Mouse (Mus musculus): ENCODE data around the gene Tcp10c. TPM values are rescaled to one million over a fixed set of nuclear protein-coding genes. Genes with fewer than 3 reads are reported as not detected.
"Not testable (repeated sequence)": the region's sequence is repeated elsewhere in the genome, so short reads cannot be mapped to it uniquely, and the experiment has no call there.

The Tcp10c gene
- not detected in 2 replicates for polyA plus RNA-seq (2014; fragmentation: Nextera tagmentation; extraction: Ambion mirVana)

GRCm38 (mm10) chr17:13354521-13354920 is at the start of gene Tcp10c:
Gene Tcp10c, plus strand, starts transcription at chr17:13354572.
- not testable (repeated sequence) for ATAC-seq (ENCODE audit: insufficient read depth, low FRiP score, low TSS enrichment); H3K4me1 ChIP-seq (ENCODE audit: control insufficient read depth, insufficient read depth, low read length); DNase-seq (ENCODE audit: low spot score); H3K36me3 ChIP-seq (ENCODE audit: control insufficient read depth, insufficient read depth, low read length); H3K9ac ChIP-seq (ENCODE audit: low read length); H3K4me3 ChIP-seq (ENCODE audit: low read depth, low read length); H3K27ac ChIP-seq (ENCODE audit: low read depth, low read length); H3K27me3 ChIP-seq (ENCODE audit: control insufficient read depth, insufficient read depth, low read length); H3K4me2 ChIP-seq (ENCODE audit: low read depth)
- H3K9me3 ChIP-seq (ENCODE audit: control insufficient read depth, low read length), result peaks cover 12% of the 10 kb centered on the region; the same call in 1 of the 2 replicates
- 89% methylated on average over 4 of the region's 4 CpGs for WGBS

DNA sequence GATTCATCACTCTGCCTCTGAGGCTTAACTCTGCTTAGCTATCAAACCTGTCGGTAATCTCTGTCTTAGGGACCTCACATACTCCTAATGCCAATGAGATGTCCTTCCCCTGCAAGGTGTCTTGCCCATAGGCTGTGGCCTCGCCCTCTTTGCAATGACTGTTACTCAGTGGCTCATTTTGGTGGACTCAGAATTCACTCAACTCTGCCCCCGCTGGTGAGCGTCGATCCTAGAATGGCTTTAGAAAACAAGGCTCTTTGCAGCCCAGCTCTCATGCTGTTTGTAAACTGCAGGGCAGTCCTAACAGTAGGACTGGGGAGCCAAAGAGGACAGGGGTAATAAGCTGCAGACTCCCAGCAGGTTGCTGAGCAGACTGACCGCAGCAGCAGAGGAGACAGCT is 46.5 kb upstream of the Tcp10c start:
- H3K4me3 ChIP-seq (ENCODE audit: low read depth, low read length); H3K27me3 ChIP-seq (ENCODE audit: control insufficient read depth, insufficient read depth, low read length); ATAC-seq (ENCODE audit: insufficient read depth, low FRiP score, low TSS enrichment); H3K9ac ChIP-seq (ENCODE audit: low read length); H3K27ac ChIP-seq (ENCODE audit: low read depth, low read length); H3K36me3 ChIP-seq (ENCODE audit: control insufficient read depth, insufficient read depth, low read length); DNase-seq (ENCODE audit: low spot score); H3K4me2 ChIP-seq (ENCODE audit: low read depth); H3K4me1 ChIP-seq (ENCODE audit: control insufficient read depth, insufficient read depth, low read length): not testable (repeated sequence)
- 84% methylated on average over 5 of the region's 6 CpGs for WGBS
- peaks cover 12% of the 10 kb centered on the region for H3K9me3 ChIP-seq (ENCODE audit: control insufficient read depth, low read length)

GRCm38 (mm10) chr17:13308344-13308743 is 46.0 kb upstream of the Tcp10c start:
- H3K9me3 ChIP-seq (ENCODE audit: control insufficient read depth, low read length), result peaks cover 12% of the 10 kb centered on the region
- H3K4me3 ChIP-seq (ENCODE audit: low read depth, low read length); H3K27me3 ChIP-seq (ENCODE audit: control insufficient read depth, insufficient read depth, low read length); ATAC-seq (ENCODE audit: insufficient read depth, low FRiP score, low TSS enrichment); H3K36me3 ChIP-seq (ENCODE audit: control insufficient read depth, insufficient read depth, low read length); H3K4me2 ChIP-seq (ENCODE audit: low read depth); H3K4me1 ChIP-seq (ENCODE audit: control insufficient read depth, insufficient read depth, low read length); DNase-seq (ENCODE audit: low spot score); H3K27ac ChIP-seq (ENCODE audit: low read depth, low read length); H3K9ac ChIP-seq (ENCODE audit: low read length): not testable (repeated sequence)
- WGBS, result 89% methylated on average over 5 of the region's 5 CpGs

GRCm38 (mm10) chr17:13308746-13309145 is 45.6 kb upstream of the Tcp10c start:
- H3K36me3 ChIP-seq (ENCODE audit: control insufficient read depth, insufficient read depth, low read length), result not testable (repeated sequence)
- 90% methylated on average over 4 of the region's 4 CpGs for WGBS
- H3K9me3 ChIP-seq (ENCODE audit: control insufficient read depth, low read length), result peaks cover 12% of the 10 kb centered on the region

DNA sequence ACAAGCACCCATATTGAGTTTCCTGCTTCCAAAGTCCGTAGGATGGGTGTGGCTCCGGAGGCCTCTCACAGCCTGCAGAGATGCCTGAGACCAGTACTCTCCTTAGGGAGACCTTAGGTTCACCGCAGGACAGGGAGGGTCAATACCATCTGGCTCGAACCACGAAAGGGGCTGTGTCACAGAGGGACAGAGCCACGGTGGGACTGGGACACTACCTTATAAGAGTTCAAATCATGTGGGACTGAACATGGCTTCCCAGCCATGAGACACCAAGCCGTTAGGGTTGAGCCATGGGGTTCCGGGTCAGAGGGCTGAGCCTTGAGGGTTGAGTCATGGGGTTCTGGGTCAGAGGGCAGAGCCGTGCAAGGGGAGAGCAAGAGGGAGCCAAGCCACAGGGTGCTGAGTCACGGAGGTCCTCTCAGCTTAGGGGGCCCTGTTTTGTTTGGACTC is 45.2 kb upstream of the Tcp10c start:
- 92% methylated on average over 10 of the region's 10 CpGs for WGBS
- not testable (repeated sequence) for H3K36me3 ChIP-seq (ENCODE audit: control insufficient read depth, insufficient read depth, low read length); H3K27me3 ChIP-seq (ENCODE audit: control insufficient read depth, insufficient read depth, low read length); DNase-seq (ENCODE audit: low spot score); H3K4me3 ChIP-seq (ENCODE audit: low read depth, low read length); H3K27ac ChIP-seq (ENCODE audit: low read depth, low read length); H3K4me2 ChIP-seq (ENCODE audit: low read depth); H3K9ac ChIP-seq (ENCODE audit: low read length); ATAC-seq (ENCODE audit: insufficient read depth, low FRiP score, low TSS enrichment); H3K4me1 ChIP-seq (ENCODE audit: control insufficient read depth, insufficient read depth, low read length)
- peaks cover 12% of the 10 kb centered on the region for H3K9me3 ChIP-seq (ENCODE audit: control insufficient read depth, low read length)

More at GRCm38 (mm10) chr17:13308746-13309145, 45.6 kb upstream of the Tcp10c start:
- not testable (repeated sequence) for H3K27ac ChIP-seq (ENCODE audit: low read depth, low read length); H3K4me1 ChIP-seq (ENCODE audit: control insufficient read depth, insufficient read depth, low read length); H3K4me3 ChIP-seq (ENCODE audit: low read depth, low read length); H3K9ac ChIP-seq (ENCODE audit: low read length); H3K27me3 ChIP-seq (ENCODE audit: control insufficient read depth, insufficient read depth, low read length); H3K4me2 ChIP-seq (ENCODE audit: low read depth); DNase-seq (ENCODE audit: low spot score); ATAC-seq (ENCODE audit: insufficient read depth, low FRiP score, low TSS enrichment)

DNA sequence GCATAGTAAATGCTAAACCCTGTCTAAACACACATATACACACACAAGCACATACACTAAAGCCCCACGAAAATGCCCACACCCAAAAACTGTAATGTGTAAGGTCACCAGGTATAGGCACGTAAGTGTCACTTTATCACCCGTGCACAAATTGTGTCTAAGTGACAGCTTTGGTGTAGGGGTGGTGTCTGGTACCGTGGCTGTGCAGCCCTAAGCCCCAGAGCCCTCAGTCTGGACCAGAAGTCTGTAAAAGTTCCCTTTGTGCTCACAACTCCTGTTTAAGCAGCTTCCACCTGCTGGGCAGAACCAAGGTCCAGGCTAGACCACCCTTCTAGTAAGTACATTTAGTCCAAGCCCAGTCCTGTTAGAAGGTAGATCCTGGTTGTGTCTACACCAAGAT is 24.4 kb upstream of the Tcp10c start:
- H3K4me3 ChIP-seq (ENCODE audit: low read depth, low read length); H3K27ac ChIP-seq (ENCODE audit: low read depth, low read length); H3K4me1 ChIP-seq (ENCODE audit: control insufficient read depth, insufficient read depth, low read length); DNase-seq (ENCODE audit: low spot score); H3K36me3 ChIP-seq (ENCODE audit: control insufficient read depth, insufficient read depth, low read length); H3K27me3 ChIP-seq (ENCODE audit: control insufficient read depth, insufficient read depth, low read length); H3K4me2 ChIP-seq (ENCODE audit: low read depth); H3K9ac ChIP-seq (ENCODE audit: low read length): not testable (repeated sequence)
- 0 out of 2 replicates have a peak, but pooled peaks have one; percentile 41 for ATAC-seq (ENCODE audit: insufficient read depth, low FRiP score, low TSS enrichment)
- WGBS, result 83% methylated on average over 4 of the region's 4 CpGs
- peaks cover 13% of the 10 kb centered on the region for H3K9me3 ChIP-seq (ENCODE audit: control insufficient read depth, low read length)

DNA sequence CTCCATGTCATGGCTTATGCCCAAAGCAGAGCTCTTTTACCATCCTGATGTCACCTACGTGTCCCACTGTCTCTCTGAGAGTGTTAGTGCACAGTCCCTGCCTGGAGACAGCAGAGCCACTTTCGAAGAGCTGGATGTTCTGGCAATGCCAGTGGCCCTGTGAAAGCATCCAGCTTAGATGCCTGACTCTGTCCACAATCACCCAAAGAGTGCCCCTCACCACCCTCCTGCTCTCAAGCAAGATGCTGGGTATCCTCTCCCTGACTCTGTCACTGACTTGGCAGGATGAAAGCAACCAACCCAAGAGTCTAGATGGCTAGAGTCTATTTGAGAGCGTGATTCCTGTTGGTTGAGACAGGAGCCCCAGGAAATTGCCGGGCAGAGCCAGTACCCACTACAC is 23.2 kb upstream of the Tcp10c start:
- H3K27me3 ChIP-seq (ENCODE audit: control insufficient read depth, insufficient read depth, low read length); H3K4me2 ChIP-seq (ENCODE audit: low read depth); H3K4me1 ChIP-seq (ENCODE audit: control insufficient read depth, insufficient read depth, low read length); H3K36me3 ChIP-seq (ENCODE audit: control insufficient read depth, insufficient read depth, low read length); ATAC-seq (ENCODE audit: insufficient read depth, low FRiP score, low TSS enrichment); H3K9ac ChIP-seq (ENCODE audit: low read length); DNase-seq (ENCODE audit: low spot score); H3K27ac ChIP-seq (ENCODE audit: low read depth, low read length); H3K4me3 ChIP-seq (ENCODE audit: low read depth, low read length): not testable (repeated sequence)
- peaks cover 13% of the 10 kb centered on the region for H3K9me3 ChIP-seq (ENCODE audit: control insufficient read depth, low read length)
- WGBS, result 81% methylated on average over 3 of the region's 4 CpGs

DNA sequence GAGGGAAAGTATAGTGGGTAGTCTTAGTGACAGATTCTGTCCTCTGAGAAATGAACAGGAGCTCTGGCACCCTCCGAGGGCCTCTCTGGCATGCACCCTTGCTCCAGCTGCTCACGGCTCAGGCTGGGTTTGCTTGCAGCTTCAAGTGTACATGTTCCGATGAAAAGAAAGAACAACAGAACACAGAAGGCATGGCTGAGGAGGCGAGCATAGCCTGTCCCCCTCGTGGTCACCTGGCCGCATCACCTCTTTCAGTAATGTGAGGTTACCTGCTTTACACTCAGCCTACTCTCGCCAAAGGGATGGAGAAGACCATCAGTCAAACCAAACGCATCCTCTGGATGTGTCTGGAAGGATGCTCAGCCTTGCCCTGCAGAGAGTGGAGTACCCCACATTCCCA is 21.9 kb upstream of the Tcp10c start:
- not testable (repeated sequence) for H3K36me3 ChIP-seq (ENCODE audit: control insufficient read depth, insufficient read depth, low read length); H3K9ac ChIP-seq (ENCODE audit: low read length); H3K4me1 ChIP-seq (ENCODE audit: control insufficient read depth, insufficient read depth, low read length); H3K27me3 ChIP-seq (ENCODE audit: control insufficient read depth, insufficient read depth, low read length); DNase-seq (ENCODE audit: low spot score); H3K4me3 ChIP-seq (ENCODE audit: low read depth, low read length); ATAC-seq (ENCODE audit: insufficient read depth, low FRiP score, low TSS enrichment); H3K4me2 ChIP-seq (ENCODE audit: low read depth); H3K27ac ChIP-seq (ENCODE audit: low read depth, low read length)
- 89% methylated on average over 8 of the region's 8 CpGs for WGBS
- peaks cover 13% of the 10 kb centered on the region for H3K9me3 ChIP-seq (ENCODE audit: control insufficient read depth, low read length)

DNA sequence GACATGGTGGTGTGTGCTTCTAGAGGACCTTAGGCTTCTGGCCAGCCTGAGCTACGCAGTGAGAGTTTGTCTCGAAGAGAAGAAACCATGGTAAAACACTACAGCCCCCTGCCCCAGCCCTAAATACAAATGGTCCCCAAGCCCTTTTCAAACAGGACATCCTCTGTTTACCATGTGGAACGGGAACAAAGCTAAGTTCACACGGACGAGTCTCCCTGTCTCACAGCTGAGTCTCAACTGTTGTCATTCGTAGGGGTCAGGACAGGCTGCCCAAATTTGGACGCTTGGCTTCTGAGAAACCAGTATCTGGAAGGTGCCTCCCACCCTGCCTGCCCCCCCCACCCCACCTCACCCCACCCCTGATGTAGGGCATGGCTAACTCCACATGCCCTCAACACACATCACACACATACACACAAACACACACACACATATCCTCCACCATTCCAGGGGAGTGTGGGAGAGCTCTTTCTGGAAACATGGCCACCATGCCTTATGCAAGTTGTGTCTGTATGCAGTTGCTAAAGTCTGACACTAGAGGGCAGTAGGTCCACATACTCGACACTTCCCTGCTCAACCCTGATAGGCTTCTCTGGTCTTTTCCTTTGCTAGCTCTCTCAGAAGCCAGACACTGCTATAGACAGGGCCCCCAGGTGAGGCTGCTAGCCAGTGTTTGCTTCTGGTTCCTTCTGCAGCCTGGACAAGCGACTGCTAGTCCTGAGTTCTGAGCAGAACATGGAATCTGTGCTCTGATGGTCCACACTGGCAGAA is 17.2 kb upstream of the Tcp10c start:
- 70% methylated on average over 9 of the region's 9 CpGs for WGBS
- H3K27ac ChIP-seq (ENCODE audit: low read depth, low read length); H3K4me3 ChIP-seq (ENCODE audit: low read depth, low read length); H3K9ac ChIP-seq (ENCODE audit: low read length); H3K4me2 ChIP-seq (ENCODE audit: low read depth); H3K36me3 ChIP-seq (ENCODE audit: control insufficient read depth, insufficient read depth, low read length); H3K4me1 ChIP-seq (ENCODE audit: control insufficient read depth, insufficient read depth, low read length); H3K9me3 ChIP-seq (ENCODE audit: control insufficient read depth, low read length); H3K27me3 ChIP-seq (ENCODE audit: control insufficient read depth, insufficient read depth, low read length): not testable (repeated sequence)
- DNase-seq (ENCODE audit: low spot score) (peak; percentile 17), ATAC-seq (ENCODE audit: insufficient read depth, low FRiP score, low TSS enrichment) (peak; percentile 55; the same call in 1 of the 2 replicates)
